Comparison of ENCODE assay signal across 8 mouse cellular contexts in genomic region chr15:82046246-82046891, GRCm38 (mm10). TPM values are rescaled to one million over a fixed set of nuclear protein-coding genes. Genes with fewer than 3 reads are reported as not detected.
DNase-seq lines count a peak whose midpoint lies in the region; ATAC-seq and TF ChIP-seq lines count a peak whose summit lies in the region.
"Had no signal": no experiment of that assay in that cellular context is flagged by ENCODE, and none has a peak within 500 bp of the region (broad histone marks: within the 10 kb centered on the region; RNA-seq: fewer than 3 reads in every experiment).

No protein-coding gene starts in this region.

- H3K4me1 ChIP-seq in bone marrow, adult 2 months (ENCODE audit: control insufficient read depth, insufficient read depth, low read length): no peaks in the 10 kb centered on the region; the same call in 1 of the 2 replicates
- H3K4me1 ChIP-seq in kidney, embryonic 16.5 days (ENCODE audit: insufficient read depth, low read length): peaks cover 19% of the 10 kb centered on the region
- peaks cover 9% of the 10 kb centered on the region for H3K4me1 ChIP-seq in midbrain, embryonic 11.5 days (ENCODE audit: control insufficient read depth, insufficient read depth, low read length)

- TF ChIP-seq POLR2A in bone marrow, adult 2 months (IDR thresholded peaks at IDR 0.05; ENCODE audit: borderline replicate concordance, control insufficient read depth, low read depth, low read length): no peak

- peak; percentile 50; the same call in 1 of the 2 replicates for ATAC-seq in erythroid progenitor cell, adult 5-6 weeks (replicated peaks; ENCODE audit: low FRiP score, poor library complexity, severe bottlenecking)
- peak; percentile 37; the same call in 1 of the 2 replicates for ATAC-seq in kidney, embryonic 16.5 days (ENCODE audit: low FRiP score, low TSS enrichment)
- peak; percentile 28; the same call in 1 of the 2 replicates for ATAC-seq in midbrain, embryonic 11.5 days (ENCODE audit: low FRiP score)

- H3K27ac ChIP-seq in bone marrow, adult 2 months (ENCODE audit: control insufficient read depth, insufficient read depth, low read depth, low read length, poor library complexity): peak overlapping the region; percentile 24; the same call in 1 of the 2 replicates
- peak overlapping the region; percentile 89; the same call in 1 of the 2 replicates for H3K27ac ChIP-seq in kidney, embryonic 16.5 days (ENCODE audit: low read length)
- no peak overlapping the region for H3K27ac ChIP-seq in midbrain, embryonic 11.5 days (ENCODE audit: low read depth, low read length)

- no peaks in the 10 kb centered on the region for H3K27me3 ChIP-seq in kidney, embryonic 16.5 days (ENCODE audit: insufficient read depth, low read length)
- H3K27me3 ChIP-seq in midbrain, embryonic 11.5 days (ENCODE audit: control insufficient read depth, insufficient read depth, low read length): no peaks in the 10 kb centered on the region

- TF ChIP-seq CTCF in bone marrow, adult 2 months (IDR thresholded peaks at IDR 0.05; ENCODE audit: control insufficient read depth, insufficient read depth, low read length): no peak

- H3K36me3 ChIP-seq in kidney, embryonic 16.5 days (ENCODE audit: insufficient read depth, low read length): peaks cover 13% of the 10 kb centered on the region
- peaks cover 8% of the 10 kb centered on the region; the same call in 1 of the 2 replicates for H3K36me3 ChIP-seq in midbrain, embryonic 11.5 days (ENCODE audit: control insufficient read depth, insufficient read depth, low read length)

- peak; percentile 10 for DNase-seq in ovary, postnatal 36 days (ENCODE audit: low spot score)
- no peak for DNase-seq in ovary, adult 18-20 months (ENCODE audit: low spot score)
- peak; percentile 89 for DNase-seq in midbrain, embryonic 11.5 days (ENCODE audit: low spot score, missing footprints)
- no peak for DNase-seq in B cell, adult 2 months

- WGBS in bone marrow, adult 2 months: 1% methylated on average over 26 of the region's 26 CpGs
- WGBS in kidney, embryonic 16.5 days: 2% methylated on average over 26 of the region's 26 CpGs
- WGBS in midbrain, embryonic 11.5 days: 4% methylated on average over 26 of the region's 26 CpGs

- peak overlapping the region; percentile 88 for H3K4me3 ChIP-seq in bone marrow, adult 2 months (replicated peaks; ENCODE audit: control insufficient read depth, low read depth, low read length)
- H3K4me3 ChIP-seq in kidney, embryonic 16.5 days (ENCODE audit: low read length): peak overlapping the region; percentile 97
- peak overlapping the region; percentile 99 for H3K4me3 ChIP-seq in midbrain, embryonic 11.5 days (ENCODE audit: low read depth, low read length)

- H3K9me3 ChIP-seq in kidney, embryonic 16.5 days (ENCODE audit: low read length): no peaks in the 10 kb centered on the region
- no peaks in the 10 kb centered on the region for H3K9me3 ChIP-seq in midbrain, embryonic 11.5 days (ENCODE audit: control insufficient read depth, low read length)

- H3K4me2 ChIP-seq in kidney, embryonic 16.5 days (replicated peaks; ENCODE audit: low read depth, low read length): peak overlapping the region; percentile 92
- peak overlapping the region; percentile 91 for H3K4me2 ChIP-seq in midbrain, embryonic 11.5 days

- H3K9ac ChIP-seq in kidney, embryonic 16.5 days (replicated peaks; ENCODE audit: low read length): peak overlapping the region; percentile 98
- H3K9ac ChIP-seq in midbrain, embryonic 11.5 days (ENCODE audit: low read length): peak overlapping the region; percentile 95

RNA-seq across cellular contexts. Expression of gene Snu13, which starts 1.0 kb away (rescaled TPM):
- polyA plus RNA-seq in bone marrow, adult 2 months (2011; ENCODE audit: insufficient read depth, insufficient read length, low replicate concordance, missing spikeins): 119 and 144 TPM in 2 replicates
- 62.7 and 97.3 TPM in 2 replicates for total RNA-seq in erythroid progenitor cell, adult 5-6 weeks (2015; ENCODE audit: low replicate concordance)
- total RNA-seq in erythroid progenitor cell, adult 5-6 weeks (2017; ENCODE audit: low replicate concordance): 46.7 and 52.1 TPM in 2 replicates
- polyA plus RNA-seq in kidney, embryonic 16.5 days (2015; fragmentation: Nextera tagmentation; extraction: Ambion mirVana): 283 and 300 TPM in 2 replicates
- 275 and 283 TPM in 2 replicates for polyA plus RNA-seq in midbrain, embryonic 11.5 days (2014; fragmentation: Nextera tagmentation; extraction: Ambion mirVana)

RNA-seq across cellular contexts. Expression of gene 4930407I10Rik, which starts 12.6 kb away (rescaled TPM):
- not detected in 2 replicates for polyA plus RNA-seq in bone marrow, adult 2 months (2011; ENCODE audit: insufficient read depth, insufficient read length, low replicate concordance, missing spikeins)
- not detected in 2 replicates for total RNA-seq in erythroid progenitor cell, adult 5-6 weeks (2015; ENCODE audit: low replicate concordance)
- not detected in 2 replicates for total RNA-seq in erythroid progenitor cell, adult 5-6 weeks (2017; ENCODE audit: low replicate concordance)
- not detected in 2 replicates for polyA plus RNA-seq in kidney, embryonic 16.5 days (2015; fragmentation: Nextera tagmentation; extraction: Ambion mirVana)
- polyA plus RNA-seq in midbrain, embryonic 11.5 days (2014; fragmentation: Nextera tagmentation; extraction: Ambion mirVana): not detected in 2 replicates
- total RNA-seq: layer of hippocampus, postnatal 10 days had no signal

RNA-seq across cellular contexts. Expression of gene Desi1, which starts 12.7 kb away (rescaled TPM):
- 12.5 and 22.7 TPM in 2 replicates for polyA plus RNA-seq in bone marrow, adult 2 months (2011; ENCODE audit: insufficient read depth, insufficient read length, low replicate concordance, missing spikeins)
- 21.0 and 34.2 TPM in 2 replicates for total RNA-seq in erythroid progenitor cell, adult 5-6 weeks (2015; ENCODE audit: low replicate concordance)
- total RNA-seq in erythroid progenitor cell, adult 5-6 weeks (2017; ENCODE audit: low replicate concordance): 7.9 and 10.7 TPM in 2 replicates
- polyA plus RNA-seq in kidney, embryonic 16.5 days (2015; fragmentation: Nextera tagmentation; extraction: Ambion mirVana): 28.4 and 28.9 TPM in 2 replicates
- polyA plus RNA-seq in midbrain, embryonic 11.5 days (2014; fragmentation: Nextera tagmentation; extraction: Ambion mirVana): 33.7 and 37.8 TPM in 2 replicates

RNA-seq across cellular contexts. Expression of gene Mei1, which starts 23.4 kb away (rescaled TPM):
- polyA plus RNA-seq in bone marrow, adult 2 months (2011; ENCODE audit: insufficient read depth, insufficient read length, low replicate concordance, missing spikeins): not detected in 2 replicates
- total RNA-seq in erythroid progenitor cell, adult 5-6 weeks (2015; ENCODE audit: low replicate concordance): not detected in 2 replicates
- not detected in 2 replicates for total RNA-seq in erythroid progenitor cell, adult 5-6 weeks (2017; ENCODE audit: low replicate concordance)
- polyA plus RNA-seq in kidney, embryonic 16.5 days (2015; fragmentation: Nextera tagmentation; extraction: Ambion mirVana): 0.10 TPM in 1 of 2 replicates, not detected in the other
- polyA plus RNA-seq in midbrain, embryonic 11.5 days (2014; fragmentation: Nextera tagmentation; extraction: Ambion mirVana): 0.04 TPM in 1 of 2 replicates, not detected in the other

RNA-seq across cellular contexts. Expression of gene Xrcc6, which starts 58.7 kb away (rescaled TPM):
- 60.8 and 96.2 TPM in 2 replicates for polyA plus RNA-seq in bone marrow, adult 2 months (2011; ENCODE audit: insufficient read depth, insufficient read length, low replicate concordance, missing spikeins)
- total RNA-seq in erythroid progenitor cell, adult 5-6 weeks (2015; ENCODE audit: low replicate concordance): 64.9 and 89.3 TPM in 2 replicates
- 104 and 112 TPM in 2 replicates for total RNA-seq in erythroid progenitor cell, adult 5-6 weeks (2017; ENCODE audit: low replicate concordance)
- 89.2 and 89.4 TPM in 2 replicates for polyA plus RNA-seq in kidney, embryonic 16.5 days (2015; fragmentation: Nextera tagmentation; extraction: Ambion mirVana)
- 58.4 and 62.2 TPM in 2 replicates for polyA plus RNA-seq in midbrain, embryonic 11.5 days (2014; fragmentation: Nextera tagmentation; extraction: Ambion mirVana)

Comparison
In these comparisons a context has a peak if more than half of its experiments do, and no peak if none do; other contexts are left out.
1. DNase-seq: peak in ovary, postnatal 36 days (single experiment) and midbrain, embryonic 11.5 days (single experiment); none in ovary, adult 18-20 months (single experiment) and B cell, adult 2 months (0 of 2).
2. Peak in every context shown above with its lines, with median percentiles within 50 percentile points of each other: H3K4me3 ChIP-seq and ATAC-seq.